In the genomic region with DNA sequence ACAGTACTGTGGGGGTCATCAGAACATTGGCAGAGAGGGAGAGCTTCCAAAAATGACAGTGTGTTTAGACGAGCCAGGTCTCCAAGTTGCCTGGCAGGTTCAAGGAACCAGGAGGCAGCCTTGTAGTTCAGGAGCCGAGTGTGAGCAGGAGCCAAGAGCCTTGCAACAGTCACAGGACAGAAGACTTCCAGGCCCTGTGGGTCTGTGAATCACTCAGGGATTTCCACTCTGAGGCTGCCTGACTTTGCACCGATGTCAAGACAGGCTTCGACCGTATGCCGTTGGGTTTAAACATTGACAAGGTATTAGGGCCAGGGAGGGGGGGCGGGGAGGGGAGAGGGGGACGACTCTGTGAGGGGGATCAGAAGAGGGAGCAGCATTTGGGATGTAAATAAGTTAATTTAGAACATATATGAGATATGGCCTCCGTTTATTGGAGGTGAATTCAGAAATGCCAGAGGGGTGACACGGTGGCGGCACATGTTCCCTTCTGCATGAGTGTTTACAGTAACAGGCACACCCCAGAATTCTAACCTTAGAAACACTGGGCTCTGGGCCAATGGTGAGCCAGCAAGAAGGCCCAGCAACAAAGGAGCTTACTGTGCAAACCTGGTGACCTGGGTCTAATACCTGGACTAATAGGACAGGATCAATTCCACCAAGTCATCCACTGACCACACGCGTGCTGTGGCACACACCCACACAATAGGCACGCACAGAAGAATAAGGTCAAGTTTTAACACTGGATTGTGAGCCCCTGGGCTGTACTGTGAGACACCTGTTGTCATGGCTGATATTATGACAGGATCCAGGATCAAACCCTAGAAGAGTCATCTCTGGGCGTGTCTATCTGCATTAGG, we compare ENCODE assay signal across 10 mouse cellular contexts. TPM values are rescaled to one million over a fixed set of nuclear protein-coding genes. Genes with fewer than 3 reads are reported as not detected.
DNase-seq lines count a peak whose midpoint lies in the region; ATAC-seq and TF ChIP-seq lines count a peak whose summit lies in the region.
"Had no signal": no experiment of that assay in that cellular context is flagged by ENCODE, and none has a peak within 500 bp of the region (broad histone marks: within the 10 kb centered on the region; RNA-seq: fewer than 3 reads in every experiment).

No protein-coding gene starts in this region.

- H3K4me2 ChIP-seq in kidney, embryonic 15.5 days, result no peak overlapping the region
- H3K4me2 ChIP-seq in liver, embryonic 15.5 days, result no peak overlapping the region
- H3K4me2 ChIP-seq in stomach, embryonic 15.5 days, result no peak overlapping the region

- no peak for TF ChIP-seq POLR2A in thymus, adult 2 months (IDR thresholded peaks at IDR 0.05; ENCODE audit: control insufficient read depth, extremely low read depth, insufficient read depth, low read length, poor library complexity)

- TF ChIP-seq CTCF in thymus, adult 2 months (IDR thresholded peaks at IDR 0.05; ENCODE audit: borderline replicate concordance, control insufficient read depth, extremely low read depth, insufficient read depth, low read length, poor library complexity), result no peak

- peaks cover 7% of the 10 kb centered on the region for H3K4me1 ChIP-seq in kidney, embryonic 15.5 days
- peaks cover 20% of the 10 kb centered on the region; the same call in 1 of the 2 replicates for H3K4me1 ChIP-seq in liver, embryonic 15.5 days (replicated peaks)
- H3K4me1 ChIP-seq in stomach, embryonic 15.5 days, result peaks cover 8% of the 10 kb centered on the region; the same call in 1 of the 2 replicates
- H3K4me1 ChIP-seq in thymus, adult 2 months (replicated peaks; ENCODE audit: control insufficient read depth, insufficient read depth, low read length), result no peaks in the 10 kb centered on the region

- H3K27me3 ChIP-seq in kidney, embryonic 15.5 days, result no peaks in the 10 kb centered on the region
- H3K27me3 ChIP-seq in liver, embryonic 15.5 days, result no peaks in the 10 kb centered on the region
- H3K27me3 ChIP-seq in stomach, embryonic 15.5 days (replicated peaks), result no peaks in the 10 kb centered on the region
- H3K27me3 ChIP-seq in thymus, adult 2 months (ENCODE audit: control insufficient read depth, insufficient read depth, low read length), result no peaks in the 10 kb centered on the region

- no peak overlapping the region for H3K27ac ChIP-seq in kidney, embryonic 15.5 days
- H3K27ac ChIP-seq in liver, embryonic 15.5 days (replicated peaks), result peak overlapping the region; percentile 30
- H3K27ac ChIP-seq in stomach, embryonic 15.5 days, result peak overlapping the region; percentile 71; the same call in 1 of the 2 replicates
- H3K27ac ChIP-seq in thymus, adult 2 months (ENCODE audit: control insufficient read depth, insufficient read depth, low read length), result no peak overlapping the region

- no peak for ATAC-seq in kidney, embryonic 15.5 days (replicated peaks; ENCODE audit: low FRiP score)
- ATAC-seq in liver, embryonic 15.5 days (ENCODE audit: insufficient read depth), result peak; percentile 73
- no peak for ATAC-seq in stomach, embryonic 15.5 days (ENCODE audit: insufficient read depth, low FRiP score, low read depth)

- H3K9me3 ChIP-seq in kidney, embryonic 15.5 days (replicated peaks), result no peaks in the 10 kb centered on the region
- H3K9me3 ChIP-seq in liver, embryonic 15.5 days (replicated peaks), result no peaks in the 10 kb centered on the region
- no peaks in the 10 kb centered on the region for H3K9me3 ChIP-seq in stomach, embryonic 15.5 days

- intact Hi-C loops in heart, postnatal 14 days (cut with DNase I), result no loop called here
- intact Hi-C loops in left cerebral cortex, postnatal 25 days (cut with DNase I), result no loop called here

- H3K4me3 ChIP-seq in kidney, embryonic 15.5 days (replicated peaks), result no peak overlapping the region
- H3K4me3 ChIP-seq in liver, embryonic 15.5 days (replicated peaks), result no peak overlapping the region
- H3K4me3 ChIP-seq in stomach, embryonic 15.5 days (replicated peaks), result no peak overlapping the region
- H3K4me3 ChIP-seq in thymus, adult 2 months (ENCODE audit: control insufficient read depth, insufficient read depth, low read length), result no peak overlapping the region

- H3K9ac ChIP-seq in kidney, embryonic 15.5 days, result no peak overlapping the region
- no peak overlapping the region for H3K9ac ChIP-seq in liver, embryonic 15.5 days
- H3K9ac ChIP-seq in stomach, embryonic 15.5 days, result no peak overlapping the region

- DNase-seq in kidney, adult 11 months, result peak; percentile 90
- DNase-seq in heart, postnatal 14 days, result peak; percentile 14 to 40
- DNase-seq in left cerebral cortex, postnatal 25 days (ENCODE audit: low spot score in 2 of 2), result no peak
- DNase-seq in cerebellum, adult 11-12 months, result no peak
- no peak for DNase-seq in thymus, adult 2 months
- DNase-seq: right cerebral cortex, postnatal 25 days; thymus, postnatal 25 days had no signal

- H3K36me3 ChIP-seq in kidney, embryonic 15.5 days, result peaks cover 38% of the 10 kb centered on the region
- H3K36me3 ChIP-seq in liver, embryonic 15.5 days (replicated peaks), result peaks cover 18% of the 10 kb centered on the region
- H3K36me3 ChIP-seq in stomach, embryonic 15.5 days, result peaks cover 13% of the 10 kb centered on the region; the same call in 1 of the 2 replicates
- H3K36me3 ChIP-seq in thymus, adult 2 months (ENCODE audit: control insufficient read depth, insufficient read depth, low read length), result no peaks in the 10 kb centered on the region

- 82% methylated on average over 15 of the region's 15 CpGs for WGBS in kidney, embryonic 15.5 days
- WGBS in liver, embryonic 15.5 days (ENCODE audit: insufficient replicate concordance), result 66% methylated on average over 15 of the region's 15 CpGs
- WGBS in stomach, embryonic 15.5 days, result 66% methylated on average over 15 of the region's 15 CpGs
- WGBS in thymus, adult 2 months, result 92% methylated on average over 15 of the region's 15 CpGs

RNA-seq across cellular contexts. Expression of a gene that starts 8.4 kb away (rescaled TPM):
- polyA plus RNA-seq in kidney, embryonic 15.5 days (2015; fragmentation: Nextera tagmentation; extraction: Ambion mirVana), result 760 and 766 TPM in 2 replicates
- total RNA-seq in heart, postnatal 14 days (2021), result 100 to 1,000 TPM; 399 to 443 TPM
- polyA plus RNA-seq in liver, embryonic 15.5 days (2015; fragmentation: Nextera tagmentation; extraction: Ambion mirVana), result 190 and 203 TPM in 2 replicates
- 644 and 729 TPM in 2 replicates for polyA plus RNA-seq in stomach, embryonic 15.5 days (2015; fragmentation: Nextera tagmentation; extraction: Ambion mirVana)
- total RNA-seq in left cerebral cortex, postnatal 25 days (2021), result 100 to 1,000 TPM; 685 to 722 TPM
- 498 and 588 TPM in 2 replicates for polyA plus RNA-seq in thymus, adult 2 months (2012; rRNA removed)

RNA-seq across cellular contexts. Expression of a gene that starts 39.8 kb away (rescaled TPM):
- polyA plus RNA-seq in kidney, embryonic 15.5 days (2015; fragmentation: Nextera tagmentation; extraction: Ambion mirVana), result 14.2 and 15.9 TPM in 2 replicates
- total RNA-seq in heart, postnatal 14 days (2021), result 10 to 100 TPM; 12.1 to 16.2 TPM
- 1.4 TPM in 2 replicates for polyA plus RNA-seq in liver, embryonic 15.5 days (2015; fragmentation: Nextera tagmentation; extraction: Ambion mirVana)
- 19.9 and 20.1 TPM in 2 replicates for polyA plus RNA-seq in stomach, embryonic 15.5 days (2015; fragmentation: Nextera tagmentation; extraction: Ambion mirVana)
- total RNA-seq in left cerebral cortex, postnatal 25 days (2021), result 1 to 10 TPM; 1.4 to 3.3 TPM
- polyA plus RNA-seq in thymus, adult 2 months (2012; rRNA removed), result 7.3 and 11.5 TPM in 2 replicates

Comparison
In these comparisons a context has a peak if more than half of its experiments do, and no peak if none do; other contexts are left out.
1. DNase-seq: peak in kidney, adult 11 months (single experiment) and heart, postnatal 14 days (2 of 2); none in left cerebral cortex, postnatal 25 days (0 of 2), cerebellum, adult 11-12 months (single experiment) and thymus, adult 2 months (single experiment).
2. H3K27ac ChIP-seq: peak in liver, embryonic 15.5 days (single experiment) and stomach, embryonic 15.5 days (single experiment); none in kidney, embryonic 15.5 days (single experiment) and thymus, adult 2 months (single experiment).